Mouse (Mus musculus) testis, adult 2 months (tissue): ENCODE measurements around the gene Gm5269.

Experiments used
- CTCF ChIP-seq: fragments of 200-500 bp; IDR thresholded peaks from 2 replicates; pipeline ENCODE4 v1.5.1; 2012; ENCODE audit warnings: low read depth, mild to moderate bottlenecking, inconsistent platforms, low read length, moderate library complexity; ENCODE audit not compliant: control insufficient read depth, insufficient read depth, insufficient replicate concordance
- POLR2A ChIP-seq: fragments of 200-500 bp; IDR thresholded peaks from 2 replicates; pipeline ENCODE4 v1.6.1; 2012; ENCODE audit warnings: low read depth, mild to moderate bottlenecking, inconsistent platforms, low read length, moderate library complexity; ENCODE audit not compliant: control insufficient read depth

- TF ChIP-seq CTCF = no peak
- TF ChIP-seq POLR2A = no peak
Measured at GRCm38 (mm10) chr1:45865727-45866126, 24.3 kb downstream of the Gm5269 start.
